Mouse (Mus musculus) lung, embryonic 14.5 days (tissue): ENCODE measurements around the gene Parg. TPM values are rescaled to one million over a fixed set of nuclear protein-coding genes. Genes with fewer than 3 reads are reported as not detected.

Experiments used
- ATAC-seq: fragments of 200-750 bp; cut with Nextera tagmentation; 2 replicates; pipeline ENCODE4 v1.8.0; 2017; ENCODE audit warnings: mild to moderate bottlenecking, moderate TSS enrichment, moderate library complexity; ENCODE audit not compliant: insufficient read depth
- DNase-seq: peaks from one replicate; pipeline ENCODE4 v3.0.0-alpha.2; 2015
- H3K27ac ChIP-seq: fragments of 300-500 bp; sonication (generic); 2 replicates; pipeline ENCODE4 v1.5.1; 2014; ENCODE audit warnings: low read depth, mild to moderate bottlenecking, moderate library complexity
- H3K27me3 ChIP-seq: fragments of 300-500 bp; sonication (generic); 2 replicates; pipeline ENCODE4 v1.6.1; 2014; ENCODE audit warnings: low read length, control low read depth; ENCODE audit not compliant: insufficient read depth
- H3K36me3 ChIP-seq: fragments of 300-500 bp; sonication (generic); 2 replicates; pipeline ENCODE4 v1.6.1; 2014; ENCODE audit warnings: control low read depth; ENCODE audit not compliant: insufficient read depth
- H3K4me1 ChIP-seq: fragments of 300-500 bp; sonication (generic); 2 replicates; pipeline ENCODE4 v1.6.1; 2014; ENCODE audit warnings: antibody characterized with exemption, control low read depth; ENCODE audit not compliant: insufficient read depth
- H3K4me2 ChIP-seq: fragments of 300-500 bp; sonication (generic); 2 replicates; pipeline ENCODE4 v1.6.1; 2014; ENCODE audit warnings: mild to moderate bottlenecking
- H3K4me3 ChIP-seq: fragments of 300-500 bp; sonication (generic); 2 replicates; pipeline ENCODE4 v1.5.1; 2014; ENCODE audit warnings: low read depth, low read length
- H3K9ac ChIP-seq: fragments of 300-500 bp; sonication (generic); 2 replicates; pipeline ENCODE4 v1.6.1; 2014
- H3K9me3 ChIP-seq: fragments of 300-500 bp; sonication (generic); 2 replicates; pipeline ENCODE4 v1.6.1; 2016; ENCODE audit warnings: low read depth, low read length, control low read depth
- CTCF ChIP-seq: IDR thresholded peaks from 2 replicates; pipeline ENCODE4 v1.5.1; 2016; ENCODE audit warnings: antibody characterized with exemption, low read depth
- WGBS: fragments of 180-500 bp; shearing (Covaris S2); extraction: QIAGEN DNeasy Blood & Tissue Kit; methylation state at CpG from one replicate; pipeline ENCODE4 v1.1.7; 2014; 5-methylcytosine and 5-hydroxymethylcytosine counted together
- polyA plus RNA-seq: library from polyadenylated mRNA; unstranded; fragments of >200 nt; fragmentation: Nextera tagmentation; extraction: Ambion mirVana; gene quantifications from 2 replicates; pipeline ENCODE4 v1.2.1, GENCODE M21; 2014

Gene Parg
- polyA plus RNA-seq, 1 experiment from 2014 or later: 53.4 TPM

GRCm38 (mm10) chr14:32201354-32201753 is 395 bp upstream of the Parg start:
- peaks cover 25% of the 10 kb centered on the region for H3K36me3 ChIP-seq
- H3K4me2 ChIP-seq: peak overlapping the region; percentile 81
- DNase-seq: peak; percentile 58
- peak overlapping the region; percentile 94 for H3K9ac ChIP-seq
- 0 out of 2 replicates have a peak overlapping the region, but pooled peaks have one; percentile 44 for H3K27ac ChIP-seq
- H3K4me3 ChIP-seq: peak overlapping the region; percentile 98
- TF ChIP-seq CTCF: no peak
- ATAC-seq: peak; percentile 52; the same call in 1 of the 2 replicates
- H3K27me3 ChIP-seq: no peaks in the 10 kb centered on the region
- under 1% methylated on average over 25 of the region's 26 CpGs for WGBS
- no peaks in the 10 kb centered on the region for H3K9me3 ChIP-seq
- H3K4me1 ChIP-seq: peaks cover 13% of the 10 kb centered on the region

- no peak overlapping the region for H3K4me3 ChIP-seq
- H3K9ac ChIP-seq: no peak overlapping the region
- H3K9me3 ChIP-seq: no peaks in the 10 kb centered on the region
- peaks cover 10% of the 10 kb centered on the region; the same call in 1 of the 2 replicates for H3K36me3 ChIP-seq
- no peaks in the 10 kb centered on the region for H3K4me1 ChIP-seq
- TF ChIP-seq CTCF: no peak
- no peak overlapping the region for H3K4me2 ChIP-seq
- no peak overlapping the region for H3K27ac ChIP-seq
- ATAC-seq: no peak
- H3K27me3 ChIP-seq: no peaks in the 10 kb centered on the region
- DNase-seq: no peak
Observed at GRCm38 (mm10) chr14:32226601-32227000, 24.9 kb downstream of the Parg start.

GRCm38 (mm10) chr14:32228996-32229395 is 27.2 kb downstream of the Parg start:
- H3K4me3 ChIP-seq: no peak overlapping the region
- TF ChIP-seq CTCF: peak; percentile 64
- no peak for ATAC-seq
- WGBS: under 1% methylated on average over 2 of the region's 2 CpGs
- no peaks in the 10 kb centered on the region for H3K27me3 ChIP-seq
- H3K4me2 ChIP-seq: no peak overlapping the region
- peak; percentile 89 for DNase-seq
- H3K4me1 ChIP-seq: no peaks in the 10 kb centered on the region
- H3K36me3 ChIP-seq: peaks cover 10% of the 10 kb centered on the region; the same call in 1 of the 2 replicates
- H3K27ac ChIP-seq: no peak overlapping the region
- H3K9me3 ChIP-seq: no peaks in the 10 kb centered on the region
- no peak overlapping the region for H3K9ac ChIP-seq

- H3K36me3 ChIP-seq: peaks cover 34% of the 10 kb centered on the region
- 75% methylated on average over 4 of the region's 4 CpGs for WGBS
- no peak overlapping the region for H3K4me2 ChIP-seq
- no peaks in the 10 kb centered on the region for H3K27me3 ChIP-seq
- no peak overlapping the region for H3K9ac ChIP-seq
- H3K27ac ChIP-seq: no peak overlapping the region
- H3K4me1 ChIP-seq: no peaks in the 10 kb centered on the region
- no peak for ATAC-seq
- peak; percentile 24; the same call in 1 of the 2 replicates for TF ChIP-seq CTCF
- DNase-seq: peak; percentile 3
- H3K4me3 ChIP-seq: no peak overlapping the region
- no peaks in the 10 kb centered on the region for H3K9me3 ChIP-seq
Observed at GRCm38 (mm10) chr14:32242401-32242800, 40.7 kb downstream of the Parg start.

- 27% methylated on average over 2 of the region's 2 CpGs for WGBS
- H3K36me3 ChIP-seq: peaks cover 28% of the 10 kb centered on the region
- no peak for ATAC-seq
Observed at GRCm38 (mm10) chr14:32246019-32246418, 44.3 kb downstream of the Parg start.

GRCm38 (mm10) chr14:32249616-32250015 is 47.9 kb downstream of the Parg start:
- DNase-seq (no peak), ATAC-seq (no peak)
- Histone ChIP-seq H3K4me3 (no peak overlapping the region), H3K9ac (no peak overlapping the region), H3K4me1 (no peaks in the 10 kb centered on the region), H3K9me3 (no peaks in the 10 kb centered on the region), H3K36me3 (peaks cover 19% of the 10 kb centered on the region; the same call in 1 of the 2 replicates), H3K4me2 (no peak overlapping the region), H3K27ac (no peak overlapping the region), H3K27me3 (no peaks in the 10 kb centered on the region)
- TF ChIP-seq CTCF: no peak
- WGBS: 84% methylated on average over 6 of the region's 6 CpGs

More at GRCm38 (mm10) chr14:32246019-32246418, 44.3 kb downstream of the Parg start:
- no peak overlapping the region for H3K4me3 ChIP-seq
- no peak overlapping the region for H3K27ac ChIP-seq
- no peak for TF ChIP-seq CTCF
- no peak overlapping the region for H3K9ac ChIP-seq
- DNase-seq: no peak
- no peaks in the 10 kb centered on the region for H3K9me3 ChIP-seq
- H3K4me1 ChIP-seq: no peaks in the 10 kb centered on the region
- H3K27me3 ChIP-seq: no peaks in the 10 kb centered on the region
- H3K4me2 ChIP-seq: no peak overlapping the region

GRCm38 (mm10) chr14:32260830-32261229 is 59.1 kb downstream of the Parg start:
- H3K9ac ChIP-seq: no peak overlapping the region
- no peaks in the 10 kb centered on the region for H3K9me3 ChIP-seq
- no peaks in the 10 kb centered on the region for H3K4me1 ChIP-seq
- no peak overlapping the region for H3K27ac ChIP-seq
- H3K4me3 ChIP-seq: no peak overlapping the region
- TF ChIP-seq CTCF: no peak
- no peaks in the 10 kb centered on the region for H3K27me3 ChIP-seq
- ATAC-seq (no peak), DNase-seq (no peak)
- 74% methylated on average over 6 of the region's 6 CpGs for WGBS
- peaks cover 36% of the 10 kb centered on the region for H3K36me3 ChIP-seq
- no peak overlapping the region for H3K4me2 ChIP-seq
